7 mouse cellular contexts compared by ENCODE assay signal in genomic region chr14:45657641-45658611, GRCm38 (mm10). TPM values are rescaled to one million over a fixed set of nuclear protein-coding genes. Genes with fewer than 3 reads are reported as not detected.
DNase-seq lines count a peak whose midpoint lies in the region; ATAC-seq lines count a peak whose summit lies in the region.

Gene Ddhd1 (minus strand): TSS chr14:45658143.

- WGBS in embryonic facial prominence, embryonic 11.5 days: under 1% methylated on average over 105 of the region's 123 CpGs
- WGBS in limb, embryonic 11.5 days: under 1% methylated on average over 94 of the region's 123 CpGs
- WGBS in midbrain, embryonic 14.5 days: under 1% methylated on average over 109 of the region's 123 CpGs

- DNase-seq in adrenal gland, postnatal 14 days: peak; percentile 92
- peak; percentile 92 for DNase-seq in embryonic facial prominence, embryonic 11.5 days (ENCODE audit: low spot score)
- peak; percentile 99 for DNase-seq in heart, adult 11 months
- peak; percentile 89 for DNase-seq in kidney, adult 18-20 months
- DNase-seq in limb, embryonic 11.5 days (ENCODE audit: low spot score): peak; percentile 88
- peak; percentile 95 for DNase-seq in midbrain, embryonic 14.5 days
- DNase-seq in spleen, adult 18-20 months: peak; percentile 81 to 84

- H3K4me2 ChIP-seq in embryonic facial prominence, embryonic 11.5 days (ENCODE audit: low read depth, low read length): peak within 1 kb of the TSS; percentile 97
- H3K4me2 ChIP-seq in limb, embryonic 11.5 days (ENCODE audit: low read depth, severe bottlenecking): peak within 1 kb of the TSS; percentile 97
- H3K4me2 ChIP-seq in midbrain, embryonic 14.5 days (ENCODE audit: low read length): peak within 1 kb of the TSS; percentile 78

- peak within 1 kb of the TSS; percentile 80 for H3K27ac ChIP-seq in embryonic facial prominence, embryonic 11.5 days (replicated peaks; ENCODE audit: low read depth, low read length)
- H3K27ac ChIP-seq in limb, embryonic 11.5 days (replicated peaks; ENCODE audit: low read depth, low read length): peak within 1 kb of the TSS; percentile 70
- peak within 1 kb of the TSS; percentile 93 for H3K27ac ChIP-seq in midbrain, embryonic 14.5 days (replicated peaks; ENCODE audit: low read depth, low read length)

- no peaks in the 10 kb centered on the region for H3K4me1 ChIP-seq in embryonic facial prominence, embryonic 11.5 days (ENCODE audit: control insufficient read depth, insufficient read depth, low read length)
- no peaks in the 10 kb centered on the region for H3K4me1 ChIP-seq in limb, embryonic 11.5 days (ENCODE audit: control insufficient read depth, insufficient read depth, low read length)
- peaks cover 21% of the 10 kb centered on the region for H3K4me1 ChIP-seq in midbrain, embryonic 14.5 days (ENCODE audit: control insufficient read depth, insufficient read depth, low read length)

- H3K27me3 ChIP-seq in embryonic facial prominence, embryonic 11.5 days (ENCODE audit: control insufficient read depth, insufficient read depth, low read length): no peaks in the 10 kb centered on the region
- H3K27me3 ChIP-seq in limb, embryonic 11.5 days (ENCODE audit: control insufficient read depth, insufficient read depth, low read length): no peaks in the 10 kb centered on the region
- no peaks in the 10 kb centered on the region for H3K27me3 ChIP-seq in midbrain, embryonic 14.5 days (ENCODE audit: control insufficient read depth, insufficient read depth, low read length)

- peak within 1 kb of the TSS; percentile 71 for H3K9ac ChIP-seq in embryonic facial prominence, embryonic 11.5 days (replicated peaks; ENCODE audit: low read length)
- H3K9ac ChIP-seq in limb, embryonic 11.5 days (ENCODE audit: low read length): peak within 1 kb of the TSS; percentile 82
- H3K9ac ChIP-seq in midbrain, embryonic 14.5 days (replicated peaks; ENCODE audit: low read length): peak within 1 kb of the TSS; percentile 84

- H3K36me3 ChIP-seq in embryonic facial prominence, embryonic 11.5 days (replicated peaks; ENCODE audit: control insufficient read depth, insufficient read depth, low read depth, low read length): no peaks in the 10 kb centered on the region
- H3K36me3 ChIP-seq in limb, embryonic 11.5 days (ENCODE audit: control insufficient read depth, insufficient read depth, low read length): no peaks in the 10 kb centered on the region
- H3K36me3 ChIP-seq in midbrain, embryonic 14.5 days (ENCODE audit: control insufficient read depth, insufficient read depth, low read length): no peaks in the 10 kb centered on the region

- peak within 1 kb of the TSS; percentile 86 for H3K4me3 ChIP-seq in embryonic facial prominence, embryonic 11.5 days (ENCODE audit: low read depth, low read length)
- peak within 1 kb of the TSS; percentile 74 for H3K4me3 ChIP-seq in limb, embryonic 11.5 days (ENCODE audit: low read depth, low read length)
- peak within 1 kb of the TSS; percentile 71 for H3K4me3 ChIP-seq in midbrain, embryonic 14.5 days (replicated peaks; ENCODE audit: low read depth, low read length)

- ATAC-seq in embryonic facial prominence, embryonic 11.5 days (replicated peaks; ENCODE audit: insufficient number of reproducible peaks, low FRiP score, low TSS enrichment, low read depth): peak; percentile 97
- ATAC-seq in limb, embryonic 11.5 days (ENCODE audit: insufficient number of reproducible peaks, low FRiP score, low TSS enrichment, low read depth): peak; percentile 93
- ATAC-seq in midbrain, embryonic 14.5 days (ENCODE audit: low FRiP score, low TSS enrichment): peak; percentile 95

- no peaks in the 10 kb centered on the region for H3K9me3 ChIP-seq in embryonic facial prominence, embryonic 11.5 days (replicated peaks; ENCODE audit: control insufficient read depth, low read length)
- H3K9me3 ChIP-seq in limb, embryonic 11.5 days (ENCODE audit: control insufficient read depth, low read length): no peaks in the 10 kb centered on the region
- no peaks in the 10 kb centered on the region for H3K9me3 ChIP-seq in midbrain, embryonic 14.5 days (ENCODE audit: control insufficient read depth, low read length)

RNA-seq across cellular contexts. Expression of gene Ddhd1, which starts in this region (rescaled TPM):
- 24.9 and 31.1 TPM in 2 replicates for total RNA-seq in adrenal gland, postnatal 14 days (2021)
- polyA plus RNA-seq in embryonic facial prominence, embryonic 11.5 days (2014; fragmentation: Nextera tagmentation; extraction: Ambion mirVana): 6.9 and 7.0 TPM in 2 replicates
- polyA plus RNA-seq in limb, embryonic 11.5 days (2014; fragmentation: Nextera tagmentation; extraction: Ambion mirVana): 7.0 and 7.9 TPM in 2 replicates
- 23.7 and 25.2 TPM in 2 replicates for polyA plus RNA-seq in midbrain, embryonic 14.5 days (2014; fragmentation: Nextera tagmentation; extraction: Ambion mirVana)

Comparison
In these comparisons a context has a peak if more than half of its experiments do, and no peak if none do; other contexts are left out.
1. Peak in every context shown above with its lines: DNase-seq, ATAC-seq, H3K4me3 ChIP-seq and H3K27ac ChIP-seq.